Mouse (Mus musculus): ENCODE results near the gene Fbxw8. TPM values are rescaled to one million over a fixed set of nuclear protein-coding genes. Genes with fewer than 3 reads are reported as not detected.

Gene Fbxw8
- polyA plus RNA-seq, 1 experiment = 37.1 TPM

GRCm38 (mm10) chr5:118165462-118165861 lies 10.2 kb upstream of the Fbxw8 start:
- TF ChIP-seq POLR2A (IDR thresholded peaks at IDR 0.05; ENCODE audit: insufficient read depth, low read length) (no peak), CTCF (IDR thresholded peaks at IDR 0.05; ENCODE audit: low read depth, low read length) (no peak), EP300 (IDR thresholded peaks at IDR 0.05; ENCODE audit: insufficient read depth, low read depth, low read length) (no peak)
- Histone ChIP-seq H3K9me3 (replicated peaks; ENCODE audit: control insufficient read depth, insufficient read depth, low read length, poor library complexity, severe bottlenecking) (no peaks in the 10 kb centered on the region), H3K27ac (ENCODE audit: insufficient read depth, low read length) (no peak overlapping the region), H3K27me3 (ENCODE audit: control insufficient read depth, insufficient read depth, low read length, poor library complexity, severe bottlenecking) (peaks cover 6% of the 10 kb centered on the region), H3K9ac (ENCODE audit: low read depth, poor library complexity, severe bottlenecking) (no peak overlapping the region), H3K4me3 (ENCODE audit: low read depth, low read length) (no peak overlapping the region), H3K36me3 (ENCODE audit: control insufficient read depth, insufficient read depth, low read length, poor library complexity, severe bottlenecking) (no peaks in the 10 kb centered on the region), H3K4me1 (ENCODE audit: control insufficient read depth, insufficient read depth, low read length) (no peaks in the 10 kb centered on the region)

DNA sequence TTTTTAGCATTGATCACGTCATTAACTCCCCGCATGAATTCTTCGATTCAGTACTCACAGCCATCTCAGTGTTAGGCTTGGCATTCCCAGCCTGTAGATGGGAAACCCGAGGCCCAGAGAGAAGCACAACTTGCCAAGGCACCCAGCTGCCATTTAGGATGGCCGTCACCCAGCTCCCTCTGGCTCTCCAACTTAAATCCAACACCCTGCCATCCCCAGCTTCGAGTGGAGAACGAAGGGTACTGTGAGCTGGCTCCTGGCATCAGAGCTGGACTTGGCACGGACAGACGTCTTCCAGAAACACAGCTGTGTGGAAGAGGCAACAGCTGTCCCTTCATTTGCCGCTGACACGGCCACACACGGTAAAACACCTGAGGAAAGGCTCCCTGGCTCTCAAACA lies 9.3 kb upstream of the Fbxw8 start, which contains the start of gene Hrk:
Gene Hrk, plus strand, starts transcription at position 68 of the 400 bp plus-strand sequence.
- H3K9me3 ChIP-seq (replicated peaks; ENCODE audit: control insufficient read depth, insufficient read depth, low read length, poor library complexity, severe bottlenecking) = no peaks in the 10 kb centered on the region
- no peak within 1 kb of the TSS for H3K9ac ChIP-seq (ENCODE audit: low read depth, poor library complexity, severe bottlenecking)
- TF ChIP-seq CTCF (IDR thresholded peaks at IDR 0.05; ENCODE audit: low read depth, low read length) = no peak
- no peak for TF ChIP-seq POLR2A (IDR thresholded peaks at IDR 0.05; ENCODE audit: insufficient read depth, low read length)
- no peak for TF ChIP-seq EP300 (IDR thresholded peaks at IDR 0.05; ENCODE audit: insufficient read depth, low read depth, low read length)
- H3K4me1 ChIP-seq (ENCODE audit: control insufficient read depth, insufficient read depth, low read length) = no peaks in the 10 kb centered on the region
- H3K4me3 ChIP-seq (ENCODE audit: low read depth, low read length) = no peak within 1 kb of the TSS
- no peak within 1 kb of the TSS for H3K27ac ChIP-seq (ENCODE audit: insufficient read depth, low read length)
- H3K36me3 ChIP-seq (ENCODE audit: control insufficient read depth, insufficient read depth, low read length, poor library complexity, severe bottlenecking) = no peaks in the 10 kb centered on the region
- H3K27me3 ChIP-seq (ENCODE audit: control insufficient read depth, insufficient read depth, low read length, poor library complexity, severe bottlenecking) = peaks cover under 1% of the 10 kb centered on the region; the same call in 1 of the 2 replicates

GRCm38 (mm10) chr5:118160691-118161090 lies 5.4 kb upstream of the Fbxw8 start:
- Histone ChIP-seq H3K9me3 (replicated peaks; ENCODE audit: control insufficient read depth, insufficient read depth, low read length, poor library complexity, severe bottlenecking) (no peaks in the 10 kb centered on the region), H3K27me3 (ENCODE audit: control insufficient read depth, insufficient read depth, low read length, poor library complexity, severe bottlenecking) (no peaks in the 10 kb centered on the region), H3K27ac (ENCODE audit: insufficient read depth, low read length) (0 out of 2 replicates have a peak overlapping the region, but pooled peaks have one; percentile 12), H3K9ac (ENCODE audit: low read depth, poor library complexity, severe bottlenecking) (no peak overlapping the region), H3K36me3 (ENCODE audit: control insufficient read depth, insufficient read depth, low read length, poor library complexity, severe bottlenecking) (no peaks in the 10 kb centered on the region), H3K4me1 (ENCODE audit: control insufficient read depth, insufficient read depth, low read length) (no peaks in the 10 kb centered on the region), H3K4me3 (ENCODE audit: low read depth, low read length) (no peak overlapping the region)
- TF ChIP-seq POLR2A (IDR thresholded peaks at IDR 0.05; ENCODE audit: insufficient read depth, low read length) (no peak), CTCF (IDR thresholded peaks at IDR 0.05; ENCODE audit: low read depth, low read length) (no peak), EP300 (IDR thresholded peaks at IDR 0.05; ENCODE audit: insufficient read depth, low read depth, low read length) (0 out of 2 replicates have a peak, but pooled peaks have one; percentile 28)

- TF ChIP-seq EP300 (IDR thresholded peaks at IDR 0.05; ENCODE audit: insufficient read depth, low read depth, low read length) = no peak
- TF ChIP-seq CTCF (IDR thresholded peaks at IDR 0.05; ENCODE audit: low read depth, low read length) = no peak
- TF ChIP-seq POLR2A (IDR thresholded peaks at IDR 0.05; ENCODE audit: insufficient read depth, low read length) = no peak
- Histone ChIP-seq H3K27me3 (ENCODE audit: control insufficient read depth, insufficient read depth, low read length, poor library complexity, severe bottlenecking) (no peaks in the 10 kb centered on the region), H3K36me3 (ENCODE audit: control insufficient read depth, insufficient read depth, low read length, poor library complexity, severe bottlenecking) (no peaks in the 10 kb centered on the region)
Measured at GRCm38 (mm10) chr5:118156976-118157375, 1.7 kb upstream of the Fbxw8 start.

GRCm38 (mm10) chr5:118155565-118155947 lies 292 bp upstream of the Fbxw8 start:
- Histone ChIP-seq H3K4me1 (ENCODE audit: control insufficient read depth, insufficient read depth, low read length) (no peaks in the 10 kb centered on the region), H3K27me3 (ENCODE audit: control insufficient read depth, insufficient read depth, low read length, poor library complexity, severe bottlenecking) (no peaks in the 10 kb centered on the region), H3K27ac (ENCODE audit: insufficient read depth, low read length) (no peak overlapping the region), H3K36me3 (ENCODE audit: control insufficient read depth, insufficient read depth, low read length, poor library complexity, severe bottlenecking) (no peaks in the 10 kb centered on the region), H3K9me3 (replicated peaks; ENCODE audit: control insufficient read depth, insufficient read depth, low read length, poor library complexity, severe bottlenecking) (no peaks in the 10 kb centered on the region), H3K4me3 (ENCODE audit: low read depth, low read length) (no peak overlapping the region), H3K9ac (ENCODE audit: low read depth, poor library complexity, severe bottlenecking) (no peak overlapping the region)
- TF ChIP-seq POLR2A (IDR thresholded peaks at IDR 0.05; ENCODE audit: insufficient read depth, low read length) (no peak), CTCF (IDR thresholded peaks at IDR 0.05; ENCODE audit: low read depth, low read length) (no peak), EP300 (IDR thresholded peaks at IDR 0.05; ENCODE audit: insufficient read depth, low read depth, low read length) (no peak)

More at GRCm38 (mm10) chr5:118156976-118157375, 1.7 kb upstream of the Fbxw8 start:
- Histone ChIP-seq H3K27ac (ENCODE audit: insufficient read depth, low read length) (no peak overlapping the region), H3K9ac (ENCODE audit: low read depth, poor library complexity, severe bottlenecking) (no peak overlapping the region), H3K9me3 (replicated peaks; ENCODE audit: control insufficient read depth, insufficient read depth, low read length, poor library complexity, severe bottlenecking) (no peaks in the 10 kb centered on the region), H3K4me3 (ENCODE audit: low read depth, low read length) (no peak overlapping the region), H3K4me1 (ENCODE audit: control insufficient read depth, insufficient read depth, low read length) (no peaks in the 10 kb centered on the region)

- H3K36me3 ChIP-seq (ENCODE audit: control insufficient read depth, insufficient read depth, low read length, poor library complexity, severe bottlenecking) = no peaks in the 10 kb centered on the region
Measured at GRCm38 (mm10) chr5:118149711-118150110, 5.6 kb downstream of the Fbxw8 start.

More at GRCm38 (mm10) chr5:118149711-118150110, 5.6 kb downstream of the Fbxw8 start:
- H3K27me3 ChIP-seq (ENCODE audit: control insufficient read depth, insufficient read depth, low read length, poor library complexity, severe bottlenecking) = no peaks in the 10 kb centered on the region
- no peaks in the 10 kb centered on the region for H3K9me3 ChIP-seq (replicated peaks; ENCODE audit: control insufficient read depth, insufficient read depth, low read length, poor library complexity, severe bottlenecking)
- H3K9ac ChIP-seq (ENCODE audit: low read depth, poor library complexity, severe bottlenecking) = no peak overlapping the region
- H3K27ac ChIP-seq (ENCODE audit: insufficient read depth, low read length) = no peak overlapping the region
- no peak overlapping the region for H3K4me3 ChIP-seq (ENCODE audit: low read depth, low read length)
- TF ChIP-seq EP300 (IDR thresholded peaks at IDR 0.05; ENCODE audit: insufficient read depth, low read depth, low read length) = no peak
- TF ChIP-seq CTCF (IDR thresholded peaks at IDR 0.05; ENCODE audit: low read depth, low read length) = no peak
- TF ChIP-seq POLR2A (IDR thresholded peaks at IDR 0.05; ENCODE audit: insufficient read depth, low read length) = no peak
- no peaks in the 10 kb centered on the region for H3K4me1 ChIP-seq (ENCODE audit: control insufficient read depth, insufficient read depth, low read length)
